Mouse (Mus musculus): ENCODE results near the gene Parp14. TPM values are rescaled to one million over a fixed set of nuclear protein-coding genes. Genes with fewer than 3 reads are reported as not detected.

Parp14 gene
- polyA plus RNA-seq, 2 experiments = 0.88 to 1.1 TPM

- DNase-seq (ENCODE audit: low read depth in 3 of 3, low spot score in 3 of 3) (no peak), ATAC-seq (ENCODE audit: insufficient read depth) (no peak)
- H3K9ac ChIP-seq (replicated peaks) = no peak overlapping the region
- no peaks in the 10 kb centered on the region for H3K27me3 ChIP-seq (ENCODE audit: control insufficient read depth, insufficient read depth, low read length)
- 61% methylated on average over 3 of the region's 3 CpGs for WGBS (ENCODE audit: insufficient replicate concordance)
- H3K9me3 ChIP-seq (ENCODE audit: control insufficient read depth, low read length) = no peaks in the 10 kb centered on the region
- TF ChIP-seq EP300 (IDR thresholded peaks at IDR 0.05; ENCODE audit: low read depth) (no peak), CTCF (IDR thresholded peaks at IDR 0.05; ENCODE audit: low read depth) (peak; percentile 72)
- no peak overlapping the region for H3K4me3 ChIP-seq (ENCODE audit: insufficient read depth in 1 of 2, low read depth in 2 of 2, low read length in 2 of 2)
- no peak overlapping the region for H3K27ac ChIP-seq
- H3K4me2 ChIP-seq (ENCODE audit: low read depth) = no peak overlapping the region
- H3K4me1 ChIP-seq (replicated peaks; ENCODE audit: control insufficient read depth in 2 of 2, insufficient read depth in 2 of 2, low read length in 1 of 2) = no peaks in the 10 kb centered on the region
- H3K36me3 ChIP-seq (replicated peaks; ENCODE audit: control insufficient read depth, insufficient read depth, low read depth) = no peaks in the 10 kb centered on the region
These were observed 19.3 kb upstream of the Parp14 start for GRCm38 (mm10) chr16:35890645-35891044.

- H3K4me2 ChIP-seq (ENCODE audit: low read depth) = no peak overlapping the region
- no peak for TF ChIP-seq EP300 (IDR thresholded peaks at IDR 0.05; ENCODE audit: low read depth)
- no peak for TF ChIP-seq CTCF (IDR thresholded peaks at IDR 0.05; ENCODE audit: low read depth)
- H3K36me3 ChIP-seq (replicated peaks; ENCODE audit: control insufficient read depth, insufficient read depth, low read depth) = no peaks in the 10 kb centered on the region
- no peak overlapping the region for H3K27ac ChIP-seq
- WGBS (ENCODE audit: insufficient replicate concordance) = 64% methylated on average over 5 of the region's 5 CpGs
- DNase-seq (ENCODE audit: low read depth in 3 of 3, low spot score in 3 of 3) (no peak), ATAC-seq (ENCODE audit: insufficient read depth) (no peak)
- H3K4me1 ChIP-seq (replicated peaks; ENCODE audit: control insufficient read depth in 2 of 2, insufficient read depth in 2 of 2, low read length in 1 of 2) = no peaks in the 10 kb centered on the region
- H3K9ac ChIP-seq (replicated peaks) = no peak overlapping the region
- H3K27me3 ChIP-seq (ENCODE audit: control insufficient read depth, insufficient read depth, low read length) = no peaks in the 10 kb centered on the region
- H3K9me3 ChIP-seq (ENCODE audit: control insufficient read depth, low read length) = no peaks in the 10 kb centered on the region
- H3K4me3 ChIP-seq (ENCODE audit: insufficient read depth in 1 of 2, low read depth in 2 of 2, low read length in 2 of 2) = no peak overlapping the region
These were observed 17.6 kb upstream of the Parp14 start for GRCm38 (mm10) chr16:35888910-35889309.

DNA sequence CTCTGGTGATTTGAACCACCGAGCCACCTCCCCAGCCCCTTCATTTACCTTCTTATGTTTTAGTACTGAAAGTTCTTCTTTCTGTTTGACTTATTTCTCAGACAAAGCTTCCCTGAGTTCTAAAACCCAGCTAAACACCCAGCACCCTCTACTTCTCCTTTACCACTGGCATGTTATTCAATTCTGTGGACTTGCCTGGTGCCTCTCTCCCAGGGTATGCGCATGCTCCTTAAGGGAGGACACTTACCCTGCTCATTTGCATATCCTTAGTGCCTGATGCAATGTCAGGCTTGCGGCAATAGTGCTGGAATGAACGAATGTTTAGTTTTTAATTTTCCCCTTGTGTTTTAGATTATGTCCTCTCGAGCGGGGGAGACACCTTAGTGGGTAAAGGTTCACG, 16.8 kb upstream of the Parp14 start:
- Histone ChIP-seq H3K4me1 (replicated peaks; ENCODE audit: control insufficient read depth in 2 of 2, insufficient read depth in 2 of 2, low read length in 1 of 2) (no peaks in the 10 kb centered on the region), H3K27ac (no peak overlapping the region), H3K9me3 (ENCODE audit: control insufficient read depth, low read length) (no peaks in the 10 kb centered on the region), H3K4me2 (ENCODE audit: low read depth) (no peak overlapping the region), H3K4me3 (ENCODE audit: insufficient read depth in 1 of 2, low read depth in 2 of 2, low read length in 2 of 2) (no peak overlapping the region), H3K36me3 (replicated peaks; ENCODE audit: control insufficient read depth, insufficient read depth, low read depth) (no peaks in the 10 kb centered on the region), H3K9ac (replicated peaks) (no peak overlapping the region), H3K27me3 (ENCODE audit: control insufficient read depth, insufficient read depth, low read length) (no peaks in the 10 kb centered on the region)
- no peak for DNase-seq (ENCODE audit: low read depth in 3 of 3, low spot score in 3 of 3)
- ATAC-seq (ENCODE audit: insufficient read depth) = no peak
- WGBS (ENCODE audit: insufficient replicate concordance) = 65% methylated on average over 7 of the region's 7 CpGs
- TF ChIP-seq CTCF (IDR thresholded peaks at IDR 0.05; ENCODE audit: low read depth) (no peak), EP300 (IDR thresholded peaks at IDR 0.05; ENCODE audit: low read depth) (no peak)

- TF ChIP-seq CTCF (IDR thresholded peaks at IDR 0.05; ENCODE audit: low read depth) (peak; percentile 84), EP300 (IDR thresholded peaks at IDR 0.05; ENCODE audit: low read depth) (no peak)
- Histone ChIP-seq H3K4me3 (ENCODE audit: insufficient read depth in 1 of 2, low read depth in 2 of 2, low read length in 2 of 2) (no peak overlapping the region), H3K9me3 (ENCODE audit: control insufficient read depth, low read length) (no peaks in the 10 kb centered on the region), H3K9ac (replicated peaks) (no peak overlapping the region), H3K4me1 (replicated peaks; ENCODE audit: control insufficient read depth in 2 of 2, insufficient read depth in 2 of 2, low read length in 1 of 2) (peaks cover 6 to 14% of the 10 kb centered on the region in 2 experiments), H3K4me2 (ENCODE audit: low read depth) (no peak overlapping the region), H3K27ac (no peak overlapping the region), H3K27me3 (ENCODE audit: control insufficient read depth, insufficient read depth, low read length) (peaks cover 14% of the 10 kb centered on the region), H3K36me3 (replicated peaks; ENCODE audit: control insufficient read depth, insufficient read depth, low read depth) (no peaks in the 10 kb centered on the region)
- ATAC-seq (ENCODE audit: insufficient read depth) (no peak), DNase-seq (ENCODE audit: low read depth in 3 of 3, low spot score in 3 of 3) (peak in 2 of 3 experiments; percentile 24 to 26)
- 26% methylated on average over 3 of the region's 3 CpGs for WGBS (ENCODE audit: insufficient replicate concordance)
These were observed 3.1 kb upstream of the Parp14 start for GRCm38 (mm10) chr16:35874416-35874815.

DNA sequence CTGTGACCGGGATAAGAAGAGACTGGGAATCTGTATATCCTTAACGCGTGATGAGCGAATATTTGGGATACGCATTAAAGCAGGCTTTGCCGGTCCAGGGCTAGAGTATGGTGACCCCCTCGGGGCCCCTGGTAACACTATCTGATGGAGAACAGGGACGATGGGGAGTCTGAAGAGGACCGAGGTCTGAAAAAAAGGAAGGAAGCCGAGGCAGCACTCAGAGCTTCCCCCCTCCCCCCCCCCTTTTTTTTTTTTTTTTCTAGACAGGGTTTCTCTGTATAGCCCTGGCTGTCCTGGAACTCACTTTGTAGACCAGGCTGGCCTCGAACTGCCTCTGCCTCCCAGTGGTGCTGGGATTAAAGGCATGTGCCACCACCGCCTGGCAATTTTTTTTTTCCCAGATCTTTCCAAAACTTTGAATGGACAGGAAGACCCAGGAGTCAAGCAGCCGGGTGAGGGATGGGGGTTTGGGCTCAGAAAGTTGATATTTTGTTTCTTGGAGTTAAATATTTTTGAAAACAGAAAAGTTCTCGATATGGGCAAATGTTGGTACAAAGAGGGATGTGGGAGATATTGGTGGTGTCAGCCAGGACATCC, 1.2 kb upstream of the Parp14 start:
- H3K9ac ChIP-seq (replicated peaks) = peak overlapping the region; percentile 23; the same call in 1 of the 2 replicates
- 15% methylated on average over 14 of the region's 14 CpGs for WGBS (ENCODE audit: insufficient replicate concordance)
- TF ChIP-seq CTCF (IDR thresholded peaks at IDR 0.05; ENCODE audit: low read depth) (no peak), EP300 (IDR thresholded peaks at IDR 0.05; ENCODE audit: low read depth) (no peak)
- ATAC-seq (ENCODE audit: insufficient read depth) (0 out of 2 replicates have a peak, but pooled peaks have one; percentile 3), DNase-seq (ENCODE audit: low read depth in 3 of 3, low spot score in 3 of 3) (no peak)
- peaks cover 14% of the 10 kb centered on the region for H3K27me3 ChIP-seq (ENCODE audit: control insufficient read depth, insufficient read depth, low read length)
- peak overlapping the region; percentile 72 to 92; a peak in 3 of 4 replicates for H3K4me3 ChIP-seq (ENCODE audit: insufficient read depth in 1 of 2, low read depth in 2 of 2, low read length in 2 of 2)
- H3K9me3 ChIP-seq (ENCODE audit: control insufficient read depth, low read length) = no peaks in the 10 kb centered on the region
- no peak overlapping the region for H3K27ac ChIP-seq
- no peaks in the 10 kb centered on the region for H3K36me3 ChIP-seq (replicated peaks; ENCODE audit: control insufficient read depth, insufficient read depth, low read depth)
- peaks cover 6 to 14% of the 10 kb centered on the region in 2 experiments for H3K4me1 ChIP-seq (replicated peaks; ENCODE audit: control insufficient read depth in 2 of 2, insufficient read depth in 2 of 2, low read length in 1 of 2)
- H3K4me2 ChIP-seq (ENCODE audit: low read depth) = peak overlapping the region; percentile 82

Measured in liver, embryonic 14.5 days (tissue).